Mouse (Mus musculus) liver, adult 2 months (tissue): ENCODE measurements around the gene Agap1.

Experiments
- CTCF ChIP-seq: fragments of 200-500 bp; IDR thresholded peaks from 2 replicates; pipeline ENCODE4 v1.5.1; 2011; ENCODE audit warnings: low read depth, low read length, control low read depth
- POLR2A ChIP-seq: fragments of 200-500 bp; IDR thresholded peaks from 2 replicates; pipeline ENCODE4 v1.6.1; 2011; ENCODE audit warnings: low read length, control low read depth; ENCODE audit not compliant: insufficient read depth; ENCODE audit errors: extremely low read depth

- TF ChIP-seq POLR2A (no peak), CTCF (no peak)
Observed at GRCm38 (mm10) chr1:89913611-89914010, 459.0 kb downstream of the Agap1 start.
